Mouse (Mus musculus): ENCODE results near the gene 1700069L16Rik.

Gene 1700069L16Rik

DNA sequence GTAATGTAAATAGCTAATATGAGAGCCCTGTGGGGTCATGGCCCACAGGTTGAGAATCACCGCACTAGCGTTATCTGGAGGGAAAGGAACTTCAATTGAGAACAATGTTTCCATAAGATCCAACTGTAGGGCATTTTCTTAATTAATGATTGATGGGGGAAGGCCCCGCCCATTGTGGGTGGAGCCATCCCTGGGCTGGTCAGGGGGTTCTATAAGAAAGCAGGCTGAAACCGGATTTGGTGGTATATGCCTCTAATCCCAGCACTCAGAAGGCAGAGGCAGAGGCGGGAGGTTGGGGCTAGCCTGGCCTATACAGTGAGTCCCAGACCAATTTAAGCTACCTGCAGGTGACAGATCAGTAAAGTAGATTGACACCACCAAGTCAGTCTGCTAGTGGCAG lies 9.8 kb upstream of the 1700069L16Rik start:
- no peak for DNase-seq (ENCODE audit: low spot score in 2 of 2)

DNA sequence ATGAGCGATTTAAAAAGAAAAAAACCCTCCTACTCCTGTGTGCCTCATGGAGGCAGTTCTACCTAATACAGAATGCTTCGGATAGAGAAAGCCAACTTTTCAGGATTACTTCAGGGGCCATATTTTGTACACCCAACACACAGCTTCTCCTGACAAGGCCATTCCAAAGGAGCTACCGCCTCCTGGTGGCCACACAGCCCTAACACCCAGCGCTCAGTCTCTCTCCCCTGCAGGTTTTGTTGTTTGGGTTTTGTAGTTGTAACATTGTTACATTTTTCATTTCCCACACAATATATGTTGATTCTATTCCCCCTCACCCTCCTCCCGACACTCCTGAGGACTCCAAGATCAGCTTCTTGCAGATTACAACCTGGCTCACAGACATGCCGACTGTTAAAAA lies 7.6 kb upstream of the 1700069L16Rik start:
- no peak for DNase-seq (ENCODE audit: low spot score in 2 of 2)

DNA sequence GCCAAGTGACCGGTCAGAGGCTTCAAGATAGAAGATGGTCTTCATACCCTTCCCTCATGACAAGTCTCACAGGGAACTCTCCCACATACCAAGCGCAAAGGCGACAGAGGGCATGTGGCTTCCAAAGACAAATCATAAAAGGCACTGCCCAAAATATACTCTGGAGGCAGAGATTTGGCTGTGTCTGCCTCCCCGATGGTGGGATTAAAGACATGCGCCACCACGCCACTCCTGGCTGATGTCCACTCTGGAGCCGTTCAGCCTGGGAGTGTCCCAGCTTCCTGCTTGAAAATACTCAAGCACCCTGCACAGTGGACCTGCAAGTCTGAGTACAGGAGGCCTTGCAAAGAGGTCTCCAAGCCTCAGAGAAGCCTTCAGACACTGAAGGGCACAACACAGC lies 6.6 kb upstream of the 1700069L16Rik start:
- no peak for DNase-seq (ENCODE audit: low spot score in 2 of 2)

DNA sequence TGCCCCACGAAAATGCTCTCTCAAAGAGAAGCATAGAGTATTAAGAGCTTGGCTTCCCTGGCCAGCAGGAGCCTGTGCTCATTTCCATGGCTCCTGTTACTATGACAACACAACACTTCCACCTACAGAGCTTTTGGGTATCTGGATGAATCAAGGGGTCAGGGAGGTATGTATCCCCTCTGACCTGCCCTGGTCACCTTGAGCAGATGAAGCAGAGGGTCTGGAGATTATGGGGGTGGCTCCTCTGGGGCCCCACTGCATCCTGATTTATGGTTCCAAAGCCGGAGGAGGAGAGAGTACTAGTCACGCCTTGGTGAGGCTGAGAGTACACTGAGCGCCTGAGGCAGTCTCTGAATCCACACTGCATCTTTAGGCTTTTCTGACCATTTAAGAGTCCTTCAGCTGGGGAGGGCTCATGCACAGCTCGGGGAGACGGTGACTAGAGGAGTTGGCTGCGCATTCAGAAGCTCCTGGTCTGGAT lies 6.1 kb upstream of the 1700069L16Rik start:
- no peak for DNase-seq (ENCODE audit: low spot score in 2 of 2)

DNA sequence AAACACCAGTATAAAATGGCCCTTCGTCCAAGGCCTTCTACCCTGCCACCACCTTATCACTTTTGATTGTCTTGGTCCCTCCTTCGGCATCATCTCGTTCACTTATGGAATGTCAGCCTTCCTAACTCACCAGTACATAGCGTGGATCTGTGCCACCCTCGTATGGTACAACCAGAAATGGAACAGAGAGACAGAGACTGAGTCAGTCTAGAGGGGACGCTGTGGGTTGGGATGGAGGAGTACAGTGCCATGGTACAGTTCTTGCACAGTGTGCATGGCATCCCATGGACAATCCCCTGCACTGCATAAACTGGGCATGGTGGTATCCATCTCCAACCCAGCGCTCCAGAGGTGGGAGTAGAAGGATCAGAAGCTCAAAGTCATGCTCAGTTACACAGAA lies 4.1 kb upstream of the 1700069L16Rik start:
- DNase-seq (ENCODE audit: low spot score in 2 of 2) = no peak

DNA sequence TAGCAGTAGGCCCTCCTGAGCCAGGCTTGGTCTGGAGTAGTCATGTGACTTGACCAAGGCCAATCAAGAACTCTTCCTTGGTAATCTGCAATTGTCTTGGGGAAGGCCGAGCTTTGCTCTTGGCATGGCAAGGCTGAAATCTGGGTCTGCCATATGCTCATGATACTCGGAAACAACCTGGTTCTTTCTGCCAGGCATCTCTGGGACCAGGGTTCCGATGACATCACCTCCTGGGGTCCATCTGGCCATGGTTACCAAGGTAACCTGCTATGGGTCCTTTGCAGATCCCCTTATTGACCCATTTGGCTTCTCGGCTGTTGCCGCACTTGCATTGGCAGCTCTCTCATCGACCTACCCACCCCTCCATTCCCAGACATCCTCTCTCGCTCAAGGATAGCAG lies 3.4 kb upstream of the 1700069L16Rik start:
- DNase-seq (ENCODE audit: low spot score in 2 of 2) = no peak

DNA sequence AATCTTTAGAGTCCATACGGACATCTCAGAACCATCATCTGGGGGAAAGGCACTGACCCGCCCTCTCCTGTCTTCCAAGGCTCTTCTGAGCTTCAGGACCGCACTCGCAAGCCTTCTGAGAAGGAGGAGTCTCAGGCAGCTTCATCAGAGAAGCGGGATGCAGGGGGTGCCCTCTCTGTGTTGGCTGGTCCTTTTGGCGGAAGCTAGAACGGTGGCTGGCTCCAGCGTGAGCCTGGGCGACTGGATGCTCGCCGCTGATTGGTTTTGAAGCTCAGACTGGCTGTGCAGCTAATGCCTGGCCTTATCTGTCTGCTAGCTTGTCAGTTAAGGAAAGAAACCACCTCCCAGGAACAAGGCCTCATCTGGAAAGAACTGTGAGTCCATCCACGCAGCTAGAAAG lies 2.7 kb upstream of the 1700069L16Rik start:
- DNase-seq (ENCODE audit: low spot score in 2 of 2) = no peak

DNA sequence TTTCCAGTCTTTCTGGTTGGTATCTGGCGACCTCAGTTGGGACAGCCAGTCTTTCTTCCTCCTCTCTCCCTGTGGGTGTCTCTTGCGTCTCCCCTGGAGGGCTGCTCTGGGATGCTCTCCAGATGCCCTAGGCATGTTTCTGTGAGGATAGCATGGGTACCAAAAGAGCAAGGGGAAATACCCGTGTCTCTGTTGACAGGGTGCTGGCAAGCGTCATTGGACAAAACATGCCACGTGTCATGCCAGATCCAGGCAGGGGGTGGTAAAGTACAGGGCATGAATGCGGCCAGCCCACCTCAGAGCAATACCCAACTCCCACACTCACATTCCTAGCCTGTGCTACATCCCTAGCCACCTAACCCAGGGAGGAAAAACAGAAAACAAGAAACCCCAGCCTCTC lies 2.0 kb upstream of the 1700069L16Rik start:
- DNase-seq (ENCODE audit: low spot score in 2 of 2) = no peak

DNA sequence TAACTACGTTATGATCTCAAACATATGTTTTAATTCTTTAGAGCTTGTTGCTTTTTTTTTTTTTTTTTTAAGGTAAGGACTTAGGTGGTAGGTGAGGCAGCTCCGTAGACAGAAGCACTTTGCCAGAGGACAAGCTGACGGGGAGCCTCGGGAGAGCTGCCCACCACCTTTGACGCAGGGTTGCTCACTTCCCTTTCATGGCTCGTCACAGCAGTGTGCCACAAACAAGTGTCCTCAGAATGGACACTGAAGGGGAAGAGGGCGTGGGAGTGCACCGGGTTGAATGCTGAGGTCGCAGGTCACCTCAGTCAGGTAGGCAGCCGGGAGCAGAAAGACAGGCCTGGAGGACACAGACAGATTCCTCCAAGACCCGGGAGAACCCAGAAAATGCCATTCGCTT lies 845 bp upstream of the 1700069L16Rik start:
- DNase-seq (ENCODE audit: low spot score in 2 of 2) = no peak

DNA sequence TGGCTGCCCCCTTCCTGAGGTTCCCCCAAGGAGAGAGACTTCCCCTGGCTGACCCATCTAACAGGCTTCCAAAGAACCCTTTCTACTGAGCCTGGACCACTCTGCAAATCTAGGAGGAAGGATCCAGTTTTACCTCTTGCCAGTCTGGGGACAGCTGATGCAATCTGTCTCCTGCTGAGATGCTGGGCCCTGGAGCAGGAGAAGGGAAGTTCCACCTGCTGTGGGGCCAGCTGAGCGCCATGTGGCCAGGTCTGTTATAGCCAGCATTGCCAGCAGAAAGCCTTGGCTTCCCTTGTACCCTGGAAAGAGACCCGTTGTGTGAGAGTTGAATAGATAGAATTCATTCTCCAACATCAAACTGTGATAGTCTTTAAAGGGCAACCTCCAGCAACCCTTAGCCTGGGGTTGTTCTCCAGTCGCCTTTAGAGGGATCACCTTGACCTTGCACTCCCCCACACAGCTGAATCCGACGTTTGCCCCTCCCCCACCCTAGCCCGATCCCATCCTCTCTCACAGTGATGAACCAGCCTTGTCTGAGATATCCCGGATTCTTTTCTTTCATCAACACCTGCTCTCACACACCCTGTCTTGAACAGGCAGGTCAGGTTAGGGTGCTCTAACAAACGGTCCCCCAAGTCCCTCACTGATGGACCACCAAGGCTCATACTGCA lies 870 bp downstream of the 1700069L16Rik start:
- DNase-seq (ENCODE audit: low spot score in 2 of 2) = no peak

DNA sequence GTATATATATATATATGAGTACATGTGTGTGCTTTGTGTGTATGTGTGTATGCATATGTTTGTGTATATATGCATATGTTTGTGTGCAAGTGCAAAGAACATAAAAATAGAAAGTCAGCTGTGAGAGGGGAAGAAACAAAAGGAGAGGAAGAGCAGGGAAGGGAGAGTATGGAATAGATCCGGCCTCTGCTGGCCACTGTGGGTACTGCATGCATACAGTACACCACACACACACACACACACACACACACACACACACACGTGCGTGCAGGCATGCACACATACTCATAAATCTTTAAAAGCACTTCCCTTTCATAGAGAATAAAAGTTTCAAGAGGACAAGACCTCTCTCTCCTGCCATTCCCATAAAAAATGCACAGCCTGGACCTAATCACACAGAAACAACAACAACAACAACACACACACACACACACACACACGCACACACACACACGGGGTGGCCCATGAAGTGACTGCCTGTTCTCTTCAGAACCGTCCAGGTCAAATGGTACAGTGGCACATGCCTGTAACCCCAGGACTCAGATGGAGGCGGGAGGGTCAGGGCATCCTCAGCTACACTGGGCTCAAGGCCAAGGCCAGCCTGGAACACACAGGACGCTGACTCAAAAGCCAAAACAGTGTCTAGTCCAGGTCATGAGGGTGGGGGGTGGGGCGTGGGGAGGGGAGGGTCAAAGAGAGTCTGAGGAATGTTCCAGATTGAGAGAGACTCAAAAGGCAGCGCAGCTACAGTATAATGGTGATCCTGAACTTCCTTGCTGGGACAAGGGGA lies 2.2 kb downstream of the 1700069L16Rik start:
- DNase-seq (ENCODE audit: low spot score in 2 of 2) = no peak

DNA sequence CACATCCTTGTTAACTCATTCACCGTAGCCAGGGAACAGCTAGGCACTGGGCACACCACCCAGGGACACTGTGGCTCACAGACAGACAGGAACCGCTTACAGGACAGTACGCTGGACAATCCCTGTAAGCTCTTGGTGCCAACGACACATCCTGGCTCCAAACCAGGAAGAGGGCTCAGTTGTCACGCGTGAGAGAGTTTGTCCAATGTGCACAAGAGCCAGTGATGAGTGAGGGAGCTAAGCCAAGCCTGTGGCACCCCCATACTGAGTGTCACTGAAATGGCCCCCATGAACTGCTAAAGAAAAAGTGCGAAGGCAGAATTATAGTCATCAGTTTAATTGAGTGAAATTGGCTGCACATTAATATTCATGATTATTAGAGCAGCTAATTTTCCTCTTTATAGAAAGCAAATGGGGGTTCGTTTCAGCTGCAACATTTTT lies 5.3 kb downstream of the 1700069L16Rik start:
- DNase-seq (ENCODE audit: low spot score in 2 of 2) = no peak

DNA sequence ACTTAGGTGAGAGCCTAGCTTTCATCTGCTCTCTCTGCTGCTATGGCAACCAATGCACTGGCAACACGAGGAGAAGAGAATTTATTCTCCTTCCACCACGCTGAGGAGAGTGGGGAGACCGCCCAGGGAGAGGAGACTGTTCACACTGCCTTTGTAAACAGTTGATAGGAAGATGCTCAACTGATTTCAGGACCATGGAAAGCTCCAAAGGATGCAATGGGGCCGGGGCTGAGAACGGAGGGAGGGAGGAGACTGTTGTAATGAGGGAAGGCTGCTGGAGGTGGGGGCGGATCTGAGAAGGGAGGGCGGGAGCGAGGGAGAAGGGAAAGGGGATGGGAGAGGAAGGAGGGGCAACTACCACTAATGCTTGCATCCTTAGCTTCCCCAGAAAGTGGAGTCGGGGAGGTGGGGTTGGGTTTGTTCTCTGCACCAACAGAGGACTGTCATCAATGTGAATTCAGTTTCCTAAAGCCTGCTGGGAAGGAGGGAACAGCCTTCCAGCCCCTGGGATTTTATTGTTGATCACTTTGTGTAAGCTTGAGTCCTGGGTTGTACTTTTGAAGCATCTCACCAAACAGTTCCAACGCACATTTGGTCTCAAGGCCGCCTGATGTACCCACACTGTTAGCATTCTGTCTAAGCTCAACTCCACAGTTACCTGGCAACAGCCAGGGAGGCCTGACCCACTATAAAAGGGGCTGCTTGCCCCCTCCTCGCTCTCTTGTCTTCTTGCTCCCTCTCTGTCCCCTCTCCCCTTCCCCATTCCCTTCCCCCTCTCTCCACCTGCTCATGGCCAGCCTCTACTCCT lies 7.8 kb downstream of the 1700069L16Rik start:
- no peak for DNase-seq (ENCODE audit: low spot score in 2 of 2)

DNA sequence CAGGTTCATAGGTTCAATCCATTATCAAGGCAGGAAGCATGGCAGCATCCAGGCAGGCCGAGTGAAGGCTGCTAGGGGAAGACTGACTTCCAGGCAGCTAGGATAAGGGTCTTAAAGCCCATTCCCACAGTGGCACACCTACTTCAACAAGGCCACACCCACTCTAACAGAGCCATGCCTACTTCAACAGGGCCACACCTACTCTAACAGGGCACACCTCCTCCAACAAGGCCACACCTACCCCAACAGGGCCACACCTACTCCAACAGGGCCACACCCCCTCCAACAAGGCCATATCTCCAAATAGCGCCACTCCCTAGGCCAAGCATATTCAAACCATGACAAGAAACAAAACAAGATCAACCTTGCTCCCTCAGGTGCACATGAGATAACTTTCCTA lies 11.7 kb downstream of the 1700069L16Rik start:
- DNase-seq (ENCODE audit: low spot score in 2 of 2) = no peak

DNA sequence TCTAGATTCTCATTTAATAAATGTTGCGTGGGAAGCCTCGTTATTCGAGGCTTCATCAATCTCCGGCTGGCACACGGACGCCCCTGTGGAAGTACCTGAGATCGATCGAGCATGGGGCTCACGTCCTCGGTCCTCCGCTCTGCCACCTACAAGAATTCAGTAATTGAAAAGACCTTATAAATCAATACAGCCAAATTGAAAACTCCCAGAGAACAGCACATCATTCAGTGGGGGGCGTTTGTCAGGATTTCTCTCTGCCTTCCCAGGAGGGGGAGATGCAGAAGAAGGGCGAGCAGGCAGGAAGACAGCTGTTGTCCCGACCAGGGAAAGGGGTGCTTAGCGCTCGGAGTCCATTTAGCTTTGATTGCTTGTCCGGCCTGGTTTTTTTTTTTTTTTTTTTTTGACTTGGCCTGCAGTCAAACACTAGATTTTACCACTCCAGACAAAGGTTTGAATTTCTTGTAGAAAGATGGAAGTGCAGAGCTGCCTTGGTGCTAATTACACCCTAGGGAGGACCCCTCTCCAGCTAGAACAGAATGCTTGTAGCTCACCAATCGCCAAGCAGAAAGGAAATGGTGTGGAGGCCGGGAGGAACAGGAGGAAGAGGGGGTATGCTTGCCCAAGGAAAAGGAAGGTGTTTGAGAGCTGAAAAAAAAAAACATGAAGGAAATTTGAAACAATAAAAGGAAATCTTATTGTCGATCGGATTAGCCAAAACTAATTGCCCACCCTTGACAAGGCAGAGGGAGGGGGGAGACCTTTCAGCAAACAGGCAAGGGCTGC lies 20.6 kb downstream of the 1700069L16Rik start:
- DNase-seq (ENCODE audit: low spot score in 2 of 2) = no peak

DNA sequence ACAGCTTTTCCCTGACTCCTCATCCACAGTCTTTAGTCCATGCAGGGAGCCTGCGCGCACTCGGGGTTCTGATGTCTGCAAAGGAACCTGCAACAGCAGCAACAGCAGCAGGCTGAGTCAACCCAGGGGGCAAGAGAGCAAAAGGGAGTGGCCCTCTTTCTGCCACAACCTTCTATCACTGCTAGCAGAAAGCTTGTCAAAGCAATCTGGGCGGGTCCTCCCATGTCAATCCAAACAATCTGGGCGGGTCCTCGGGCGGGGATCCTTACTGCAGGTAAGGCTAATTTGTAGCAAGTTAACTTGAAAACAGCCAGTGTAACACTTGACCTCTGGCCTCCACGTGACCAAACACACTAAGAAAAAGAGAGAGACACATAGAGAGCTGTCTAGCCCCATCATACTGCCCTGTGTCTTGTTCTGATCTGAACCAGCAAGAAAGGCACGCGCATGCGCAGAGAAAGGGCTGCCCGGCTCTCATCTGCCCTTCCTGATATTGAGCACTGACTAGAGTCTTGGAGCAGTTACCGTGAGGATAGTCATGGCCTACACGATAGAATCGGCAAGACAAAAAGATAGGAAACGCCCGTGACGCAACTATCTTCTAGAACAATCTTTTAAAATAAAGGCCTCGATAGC lies 24.1 kb downstream of the 1700069L16Rik start:
- no peak for DNase-seq (ENCODE audit: low spot score in 2 of 2)

DNA sequence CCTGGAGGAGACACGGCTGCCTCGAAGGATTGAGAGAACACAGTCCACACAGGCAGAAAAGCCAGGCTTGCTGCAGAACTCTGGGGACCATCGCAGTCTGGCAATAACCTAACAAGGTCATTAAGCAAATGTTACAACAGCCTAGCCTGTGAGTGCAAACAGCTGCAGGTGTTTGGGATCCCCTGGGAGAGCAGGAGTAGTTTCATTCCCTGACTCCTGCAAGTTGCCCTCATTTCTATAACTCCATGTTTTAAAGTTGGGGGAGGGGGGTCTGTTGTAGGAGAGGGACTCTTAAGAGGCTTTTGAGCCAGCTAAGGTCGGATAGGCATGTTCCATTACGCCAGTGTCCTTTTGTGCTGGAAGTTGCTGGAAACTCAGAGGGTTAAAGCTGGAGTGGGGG lies 30.2 kb downstream of the 1700069L16Rik start:
- no peak for DNase-seq (ENCODE audit: low spot score in 2 of 2)

DNA sequence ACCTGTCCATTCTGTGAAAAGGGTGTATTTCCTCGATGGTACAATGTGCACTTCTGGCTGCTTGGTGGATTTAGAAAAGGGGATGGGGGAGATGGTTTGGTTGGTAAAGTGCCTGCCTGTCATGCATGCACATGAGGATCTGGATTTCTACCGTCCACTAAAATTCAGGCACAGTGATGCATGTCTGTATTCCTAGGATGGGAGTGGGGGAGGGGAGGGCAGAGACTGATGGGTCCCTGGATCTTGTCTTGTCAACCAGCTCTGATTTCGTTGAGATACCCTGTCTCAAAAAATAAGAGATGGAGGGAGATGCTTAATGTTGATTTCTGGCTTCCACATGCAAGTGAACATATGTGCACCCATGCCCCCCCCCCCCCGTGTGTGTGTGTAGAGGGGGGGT lies 30.6 kb downstream of the 1700069L16Rik start:
- no peak for DNase-seq (ENCODE audit: low spot score in 2 of 2)

DNA sequence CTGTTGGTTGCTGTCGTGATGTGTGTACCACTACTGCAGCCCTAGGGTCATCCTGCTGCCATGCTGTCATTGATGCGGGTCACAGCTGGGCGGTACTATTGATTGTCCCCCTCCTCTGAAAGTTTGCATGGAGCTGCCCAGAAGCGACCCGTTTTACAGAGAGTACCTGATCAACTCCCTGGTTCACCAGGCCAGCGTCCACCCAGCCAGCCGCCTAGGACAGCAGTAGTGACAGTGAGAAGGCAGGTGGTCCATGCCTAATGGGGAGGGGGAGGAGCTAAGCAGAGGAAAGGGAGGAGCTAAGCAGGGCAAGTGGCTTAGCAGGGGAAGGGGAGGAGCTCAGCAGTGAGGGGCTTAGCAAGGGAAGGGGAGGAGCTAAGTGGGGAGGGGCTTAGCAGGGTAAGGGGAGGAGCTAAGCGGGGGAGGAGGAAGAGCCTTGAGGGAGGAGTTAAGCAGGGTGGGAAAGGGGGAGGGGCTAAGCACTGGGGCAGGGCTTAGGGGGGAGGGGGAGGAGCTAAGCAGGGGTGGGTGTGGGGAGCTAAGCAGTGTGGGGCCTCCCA lies 31.3 kb downstream of the 1700069L16Rik start:
- DNase-seq (ENCODE audit: low spot score in 2 of 2) = no peak

DNA sequence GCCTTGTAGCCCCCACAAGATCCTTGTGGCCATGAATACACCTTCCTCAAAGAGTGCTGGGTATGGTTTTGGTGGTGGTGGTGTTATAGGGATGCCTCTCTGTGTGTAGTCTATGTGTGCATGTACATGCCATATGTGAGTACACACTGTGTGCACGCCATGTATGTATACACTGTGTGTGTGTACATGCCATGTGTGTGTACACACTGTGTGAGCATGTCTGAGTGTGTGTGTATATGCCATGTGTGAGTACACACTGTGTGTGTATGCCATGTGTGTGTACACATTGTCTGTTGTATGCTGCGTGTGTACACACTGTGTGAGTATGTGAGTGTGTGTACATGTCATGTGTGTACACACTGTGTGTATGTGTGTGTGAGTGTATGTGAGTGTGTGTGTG lies 33.7 kb downstream of the 1700069L16Rik start:
- no peak for DNase-seq (ENCODE audit: low spot score in 2 of 2)

DNA sequence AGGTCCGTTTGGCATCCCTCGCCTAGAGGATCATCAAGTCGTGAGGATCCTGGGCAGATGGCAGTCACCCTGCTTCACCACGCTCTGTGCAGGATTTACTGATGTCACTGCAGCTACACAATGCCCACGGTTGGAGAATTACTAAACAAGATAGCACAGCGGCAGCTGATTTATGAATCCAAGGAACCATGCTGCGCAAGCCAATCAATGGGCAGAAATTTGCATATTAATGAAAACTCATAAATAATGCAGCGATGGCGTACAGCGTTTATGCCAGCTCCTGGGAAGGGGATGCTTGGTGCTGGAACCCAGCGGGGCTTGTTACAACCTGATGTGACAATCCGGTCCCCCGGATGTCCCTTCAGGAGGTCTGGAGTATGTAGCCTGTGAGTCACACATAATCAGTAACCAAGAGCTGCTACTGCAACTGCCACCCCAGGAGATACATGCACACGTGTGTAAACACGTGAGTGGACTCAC lies 34.5 kb downstream of the 1700069L16Rik start:
- no peak for DNase-seq (ENCODE audit: low spot score in 2 of 2)

All from urinary bladder, adult 18-20 months (tissue).